Mouse (Mus musculus) mesoderm, embryonic 11.5 days (tissue): Measurements from ENCODE around the gene Xpnpep2.

ENCODE experiments used
- DNase-seq: peaks from one replicate; pipeline ENCODE4 v3.0.0-alpha.2; 2012; ENCODE audit warnings: low read depth, low spot score

Gene Xpnpep2

GRCm38 (mm10) chrX:48108394-48109315 lies at the start of gene Xpnpep2:
Xpnpep2 (plus strand) TSS chrX:48108725.
- DNase-seq, result peak; percentile 47

GRCm38 (mm10) chrX:48062481-48062880 lies 46.0 kb upstream of the Xpnpep2 start:
- no peak for DNase-seq

GRCm38 (mm10) chrX:48064166-48064853 lies 44.2 kb upstream of the Xpnpep2 start:
- no peak for DNase-seq

GRCm38 (mm10) chrX:48066891-48067290 lies 41.6 kb upstream of the Xpnpep2 start:
- no peak for DNase-seq

- DNase-seq, result no peak
Measured at GRCm38 (mm10) chrX:48071961-48072360, 36.6 kb upstream of the Xpnpep2 start.

- no peak for DNase-seq
Measured at GRCm38 (mm10) chrX:48072401-48072800, 36.1 kb upstream of the Xpnpep2 start.

- no peak for DNase-seq
Measured at GRCm38 (mm10) chrX:48074691-48075090, 33.8 kb upstream of the Xpnpep2 start.

- DNase-seq, result no peak
Measured at GRCm38 (mm10) chrX:48076806-48077425, 31.6 kb upstream of the Xpnpep2 start.

- no peak for DNase-seq
Measured at GRCm38 (mm10) chrX:48082364-48082763, 26.2 kb upstream of the Xpnpep2 start.

GRCm38 (mm10) chrX:48092129-48092528 lies 16.4 kb upstream of the Xpnpep2 start:
- no peak for DNase-seq

- no peak for DNase-seq
Measured at GRCm38 (mm10) chrX:48093555-48093954, 15.0 kb upstream of the Xpnpep2 start.

- no peak for DNase-seq
Measured at GRCm38 (mm10) chrX:48094658-48095057, 13.9 kb upstream of the Xpnpep2 start.

GRCm38 (mm10) chrX:48096580-48096979 lies 11.9 kb upstream of the Xpnpep2 start:
- no peak for DNase-seq

GRCm38 (mm10) chrX:48098470-48099129 lies 9.9 kb upstream of the Xpnpep2 start:
- no peak for DNase-seq

- no peak for DNase-seq
Measured at GRCm38 (mm10) chrX:48099871-48100270, 8.7 kb upstream of the Xpnpep2 start.

- no peak for DNase-seq
Measured at GRCm38 (mm10) chrX:48103256-48103655, 5.3 kb upstream of the Xpnpep2 start.

- DNase-seq, result no peak
Measured at GRCm38 (mm10) chrX:48104736-48105441, 3.6 kb upstream of the Xpnpep2 start.

- DNase-seq, result no peak
Measured at GRCm38 (mm10) chrX:48106226-48106625, 2.3 kb upstream of the Xpnpep2 start.

GRCm38 (mm10) chrX:48109316-48109655 lies 761 bp downstream of the Xpnpep2 start:
- no peak for DNase-seq

GRCm38 (mm10) chrX:48119294-48119693 lies 10.8 kb downstream of the Xpnpep2 start:
- no peak for DNase-seq
